Mouse (Mus musculus) small intestine, adult 2 months (tissue): ENCODE results near the gene Lrrc34. TPM values are rescaled to one million over a fixed set of nuclear protein-coding genes. Genes with fewer than 3 reads are reported as not detected.
A peak's percentile ranks its signal among the peaks of the same experiment; 100 is the strongest.

Experiments used
- H3K27ac ChIP-seq: fragments of 200-500 bp; 2 replicates; pipeline ENCODE4 v1.5.1; 2012; ENCODE audit warnings: low read depth, low read length, control low read depth, inconsistent platforms; ENCODE audit not compliant: insufficient read depth
- H3K27me3 ChIP-seq: fragments of 200-500 bp; 2 replicates; pipeline ENCODE4 v1.6.1; 2012; ENCODE audit warnings: mild to moderate bottlenecking, moderate library complexity, low read length, inconsistent platforms; ENCODE audit not compliant: control insufficient read depth, insufficient read depth
- H3K36me3 ChIP-seq: fragments of 200-500 bp; 2 replicates; pipeline ENCODE4 v1.6.1; 2012; ENCODE audit warnings: mild to moderate bottlenecking, low read length, control low read depth, inconsistent platforms; ENCODE audit not compliant: control insufficient read depth, insufficient read depth
- H3K4me1 ChIP-seq: fragments of 200-500 bp; 2 replicates; pipeline ENCODE4 v1.6.1; 2012; ENCODE audit warnings: low read length, inconsistent platforms, mixed read lengths; ENCODE audit not compliant: control insufficient read depth, insufficient read depth, insufficient read length
- H3K4me3 ChIP-seq: fragments of 200-500 bp; 2 replicates; pipeline ENCODE4 v1.5.1; 2012; ENCODE audit warnings: low read depth, mild to moderate bottlenecking, control low read depth, inconsistent platforms, low read length, moderate library complexity
- CTCF ChIP-seq: fragments of 200-500 bp; IDR thresholded peaks from 2 replicates; pipeline ENCODE4 v1.5.1; 2012; ENCODE audit warnings: low read depth, mild to moderate bottlenecking, control low read depth, inconsistent platforms, low read length, moderate library complexity, mixed read lengths; ENCODE audit not compliant: insufficient replicate concordance, insufficient read length; ENCODE audit errors: extremely low read depth
- POLR2A ChIP-seq: fragments of 200-500 bp; IDR thresholded peaks from 2 replicates; pipeline ENCODE4 v1.6.1; 2012; ENCODE audit warnings: low read depth, mild to moderate bottlenecking, control low read depth, inconsistent platforms, low read length, moderate library complexity
- WGBS: fragments of 180-500 bp; shearing (Covaris S2); methylation state at CpG from one replicate; pipeline ENCODE4 v1.1.7; 2018; 5-methylcytosine and 5-hydroxymethylcytosine counted together
- polyA plus RNA-seq: library from polyadenylated mRNA; depleted of rRNA; stranded (reverse); fragments of >200 nt; gene quantifications from 2 replicates; pipeline ENCODE4 v1.2.3, GENCODE M21; 2012; rRNA removed

The Lrrc34 gene
- not detected in 2 replicates for polyA plus RNA-seq

GRCm38 (mm10) chr3:30647440-30648090 lies at the start of gene Lrrc34:
Gene Lrrc34 (minus strand): TSS chr3:30647869.
- Histone ChIP-seq H3K4me1 (peaks cover 2% of the 10 kb centered on the region), H3K36me3 (no peaks in the 10 kb centered on the region), H3K27ac (no peak within 1 kb of the TSS), H3K27me3 (peaks cover 8% of the 10 kb centered on the region; the same call in 1 of the 2 replicates), H3K4me3 (peak within 1 kb of the TSS; percentile 32; the same call in 1 of the 2 replicates)
- 5% methylated on average over 25 of the region's 25 CpGs for WGBS
- TF ChIP-seq POLR2A (no peak), CTCF (no peak)

- H3K36me3 ChIP-seq: 0 out of 2 replicates have a peak, but pooled peaks cover 1% of the 10 kb centered on the region
- 19% methylated on average over 2 of the region's 2 CpGs for WGBS
- no peak overlapping the region for H3K4me3 ChIP-seq
- no peaks in the 10 kb centered on the region for H3K27me3 ChIP-seq
- peaks cover 3% of the 10 kb centered on the region; the same call in 1 of the 2 replicates for H3K4me1 ChIP-seq
- no peak for TF ChIP-seq CTCF
- no peak for TF ChIP-seq POLR2A
- H3K27ac ChIP-seq: no peak overlapping the region
Measured at GRCm38 (mm10) chr3:30696346-30696745, 48.7 kb upstream of the Lrrc34 start.

- Histone ChIP-seq H3K27ac (no peak overlapping the region), H3K36me3 (0 out of 2 replicates have a peak, but pooled peaks cover 1% of the 10 kb centered on the region), H3K27me3 (no peaks in the 10 kb centered on the region), H3K4me1 (peaks cover 3% of the 10 kb centered on the region; the same call in 1 of the 2 replicates), H3K4me3 (no peak overlapping the region)
- TF ChIP-seq CTCF (no peak), POLR2A (no peak)
- WGBS: 95% methylated on average over 2 of the region's 2 CpGs
Measured at GRCm38 (mm10) chr3:30695661-30696060, 48.0 kb upstream of the Lrrc34 start.

- TF ChIP-seq CTCF (no peak), POLR2A (no peak)
- Histone ChIP-seq H3K4me1 (no peaks in the 10 kb centered on the region), H3K36me3 (peaks cover 11% of the 10 kb centered on the region), H3K27ac (no peak overlapping the region), H3K27me3 (no peaks in the 10 kb centered on the region), H3K4me3 (no peak overlapping the region)
- WGBS: 61% methylated on average over 7 of the region's 7 CpGs
Measured at GRCm38 (mm10) chr3:30690976-30691375, 43.3 kb upstream of the Lrrc34 start.

- no peaks in the 10 kb centered on the region for H3K4me1 ChIP-seq
- TF ChIP-seq CTCF (no peak), POLR2A (no peak)
- H3K4me3 ChIP-seq: no peak overlapping the region
- peaks cover 26% of the 10 kb centered on the region for H3K36me3 ChIP-seq
- 76% methylated on average over 3 of the region's 3 CpGs for WGBS
- no peak overlapping the region for H3K27ac ChIP-seq
- H3K27me3 ChIP-seq: no peaks in the 10 kb centered on the region
Measured at GRCm38 (mm10) chr3:30687216-30687615, 39.5 kb upstream of the Lrrc34 start.

GRCm38 (mm10) chr3:30683190-30683589 lies 35.5 kb upstream of the Lrrc34 start:
- Histone ChIP-seq H3K4me3 (no peak overlapping the region), H3K36me3 (peaks cover 33% of the 10 kb centered on the region), H3K4me1 (no peaks in the 10 kb centered on the region), H3K27ac (no peak overlapping the region), H3K27me3 (no peaks in the 10 kb centered on the region)
- 69% methylated on average over 6 of the region's 6 CpGs for WGBS
- TF ChIP-seq CTCF: no peak
- TF ChIP-seq POLR2A: no peak

- Histone ChIP-seq H3K27me3 (no peaks in the 10 kb centered on the region), H3K4me3 (no peak overlapping the region), H3K36me3 (no peaks in the 10 kb centered on the region), H3K27ac (no peak overlapping the region), H3K4me1 (no peaks in the 10 kb centered on the region)
- WGBS: 84% methylated on average over 9 of the region's 9 CpGs
- TF ChIP-seq POLR2A (no peak), CTCF (no peak)
Measured at GRCm38 (mm10) chr3:30658486-30658885, 10.8 kb upstream of the Lrrc34 start.
